Mouse (Mus musculus): ENCODE results near the gene Dnajc27. TPM values are rescaled to one million over a fixed set of nuclear protein-coding genes. Genes with fewer than 3 reads are reported as not detected.
A peak's percentile ranks its signal among the peaks of the same experiment; 100 is the strongest.

Dnajc27 gene
- polyA plus RNA-seq, 1 experiment from 2014 or later = 6.4 TPM

DNA sequence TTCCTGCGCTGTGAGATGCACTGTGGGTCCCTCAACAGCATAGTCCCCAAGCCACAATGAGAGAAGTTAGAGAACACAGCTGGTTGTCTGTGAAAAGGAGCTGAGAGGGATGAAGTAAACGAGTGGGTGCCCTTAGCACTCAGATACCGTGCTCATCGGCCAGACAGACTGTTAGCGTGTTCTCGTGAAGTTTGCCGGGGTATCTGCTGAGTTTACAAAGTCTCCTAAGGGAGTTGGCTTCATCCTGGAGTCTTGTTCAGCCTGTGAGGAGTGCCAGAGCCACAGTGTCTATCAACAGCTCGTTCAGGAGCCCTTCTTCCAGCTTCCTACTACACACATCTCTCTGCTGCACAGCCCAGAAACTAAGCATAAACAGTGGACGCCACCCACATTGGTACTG, 33.7 kb downstream of the Dnajc27 start:
- WGBS = 55% methylated on average over 9 of the region's 9 CpGs
- H3K4me2 ChIP-seq = no peak overlapping the region
- H3K27ac ChIP-seq = peak overlapping the region; percentile 53
- no peak overlapping the region for H3K9ac ChIP-seq
- H3K4me3 ChIP-seq = no peak overlapping the region
- no peaks in the 10 kb centered on the region for H3K27me3 ChIP-seq
- ATAC-seq (ENCODE audit: borderline replicate concordance, extremely low read depth, low FRiP score, low TSS enrichment) = peak; percentile 64; the same call in 1 of the 2 replicates
- H3K36me3 ChIP-seq = peaks cover 4% of the 10 kb centered on the region; the same call in 1 of the 2 replicates
- H3K9me3 ChIP-seq = no peaks in the 10 kb centered on the region
- no peaks in the 10 kb centered on the region; the same call in 1 of the 2 replicates for H3K4me1 ChIP-seq

DNA sequence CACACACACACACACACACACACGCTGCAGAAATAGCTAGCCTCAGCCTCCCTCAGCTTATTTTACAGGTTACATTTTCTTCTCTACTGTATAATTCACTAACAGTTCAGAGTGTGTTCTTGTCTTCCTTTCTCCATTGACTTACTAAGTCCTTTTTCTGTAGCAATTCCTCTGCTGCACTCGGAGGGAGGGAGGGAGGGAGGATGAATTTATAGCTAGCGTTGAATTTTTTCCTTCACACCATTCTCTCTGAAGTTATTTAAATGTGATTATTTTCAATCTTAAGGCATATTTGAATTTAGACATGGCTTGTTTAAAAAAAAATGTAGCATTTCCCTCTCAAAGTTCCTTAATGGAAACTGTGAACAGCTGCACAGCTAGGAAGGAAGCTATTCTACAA, 34.8 kb downstream of the Dnajc27 start:
- Histone ChIP-seq H3K4me2 (no peak overlapping the region), H3K9me3 (no peaks in the 10 kb centered on the region), H3K4me1 (no peaks in the 10 kb centered on the region; the same call in 1 of the 2 replicates), H3K27me3 (no peaks in the 10 kb centered on the region), H3K27ac (no peak overlapping the region), H3K9ac (no peak overlapping the region), H3K36me3 (peaks cover 4% of the 10 kb centered on the region; the same call in 1 of the 2 replicates), H3K4me3 (no peak overlapping the region)
- ATAC-seq (ENCODE audit: borderline replicate concordance, extremely low read depth, low FRiP score, low TSS enrichment) = no peak
- WGBS = 84% methylated on average over 3 of the region's 3 CpGs

DNA sequence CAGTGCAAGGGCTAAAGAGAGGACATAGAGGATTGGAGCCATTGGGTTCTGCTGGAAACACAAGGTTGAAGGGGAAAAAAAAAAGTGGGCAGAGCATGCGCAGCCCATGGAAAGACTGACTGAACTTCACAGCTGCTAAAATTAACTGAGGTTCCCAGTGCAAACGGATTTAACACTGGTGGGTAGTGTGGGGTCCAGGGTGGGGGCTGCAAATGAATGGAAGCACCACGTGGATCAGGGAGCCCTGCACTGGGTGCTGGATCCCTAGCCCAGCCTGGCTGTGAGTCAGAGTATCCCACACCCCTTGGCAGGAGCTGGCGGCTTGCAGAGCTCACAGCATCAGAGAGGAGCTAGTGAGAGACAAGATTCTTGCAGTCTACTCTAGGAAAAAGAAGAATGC, 35.2 kb downstream of the Dnajc27 start:
- Histone ChIP-seq H3K4me3 (no peak overlapping the region), H3K36me3 (peaks cover 4% of the 10 kb centered on the region; the same call in 1 of the 2 replicates), H3K4me1 (no peaks in the 10 kb centered on the region; the same call in 1 of the 2 replicates), H3K4me2 (no peak overlapping the region), H3K27me3 (no peaks in the 10 kb centered on the region), H3K9me3 (no peaks in the 10 kb centered on the region), H3K27ac (no peak overlapping the region), H3K9ac (no peak overlapping the region)
- 67% methylated on average over 4 of the region's 4 CpGs for WGBS
- no peak for ATAC-seq (ENCODE audit: borderline replicate concordance, extremely low read depth, low FRiP score, low TSS enrichment)

DNA sequence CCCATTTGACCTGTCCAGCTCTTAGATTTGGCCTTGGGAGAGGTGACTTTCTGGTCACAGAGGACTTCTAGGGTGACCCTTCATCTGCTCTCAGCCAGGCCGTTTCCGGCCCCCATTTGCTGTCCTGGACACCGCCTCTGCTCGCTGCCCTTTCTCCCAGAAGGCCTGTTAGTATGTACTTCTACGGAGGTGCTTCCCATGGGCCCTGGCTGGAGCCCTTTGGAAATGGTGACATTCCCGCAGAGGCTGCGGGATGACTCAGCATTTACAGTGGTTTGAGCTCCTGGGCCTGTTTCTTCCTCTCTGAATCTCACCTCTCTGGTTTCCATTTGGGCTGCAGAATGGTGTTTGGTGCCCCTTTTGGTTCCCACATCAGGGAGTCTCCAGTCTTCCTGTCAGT, 45.0 kb downstream of the Dnajc27 start:
- Histone ChIP-seq H3K4me1 (no peaks in the 10 kb centered on the region), H3K9me3 (no peaks in the 10 kb centered on the region), H3K27ac (no peak overlapping the region), H3K9ac (no peak overlapping the region), H3K27me3 (no peaks in the 10 kb centered on the region; the same call in 1 of the 2 replicates), H3K4me2 (no peak overlapping the region), H3K4me3 (no peak overlapping the region), H3K36me3 (no peaks in the 10 kb centered on the region)
- no peak for ATAC-seq (ENCODE audit: borderline replicate concordance, extremely low read depth, low FRiP score, low TSS enrichment)
- 68% methylated on average over 7 of the region's 7 CpGs for WGBS

DNA sequence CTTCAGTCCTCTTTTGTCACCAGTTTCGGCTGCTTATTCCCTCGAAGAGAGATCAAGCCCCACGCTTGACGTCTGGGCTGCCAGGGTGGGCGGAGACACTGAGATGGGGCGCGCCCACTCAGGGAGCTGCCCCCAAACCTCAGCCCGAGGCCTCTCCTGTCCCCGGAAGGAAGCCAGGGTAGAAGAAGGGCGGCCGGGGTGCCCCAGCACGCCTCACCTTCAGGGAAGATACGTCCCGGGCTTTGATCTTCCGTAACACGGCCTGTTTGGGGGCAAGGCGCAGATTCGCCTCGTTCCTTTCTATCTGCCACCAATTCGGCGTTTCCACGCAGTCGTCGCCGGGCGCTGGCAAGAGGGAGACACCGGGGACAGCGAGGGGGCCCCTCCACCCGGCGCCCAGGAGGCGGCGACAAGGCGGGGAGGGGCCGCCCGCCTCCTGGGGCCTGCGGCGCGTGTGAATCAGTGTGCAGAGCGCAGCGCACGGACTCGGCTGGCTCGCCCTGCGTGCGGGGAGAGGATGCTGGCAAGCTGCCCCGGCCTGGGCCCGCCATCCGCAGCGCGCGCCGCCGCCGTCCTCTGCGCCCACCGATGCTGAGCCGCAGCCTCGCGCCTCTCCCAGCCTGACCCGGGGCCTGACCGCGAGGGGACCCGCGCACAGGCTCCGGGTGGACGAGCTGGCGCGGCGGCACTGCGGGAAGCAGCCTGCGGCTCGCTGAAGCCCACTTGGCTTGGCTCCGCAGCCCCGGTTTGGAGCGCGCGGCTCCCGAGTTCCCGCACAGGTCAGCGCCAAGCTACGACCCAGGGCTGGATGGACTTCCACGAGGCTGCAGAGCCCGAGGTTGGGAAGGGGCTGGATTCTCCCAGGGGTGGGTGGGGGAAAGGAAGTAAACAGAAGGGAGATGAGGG, 50.8 kb downstream of the Dnajc27 start, which contains the start of gene Adcy3:
Gene Adcy3 (plus strand): TSS at position 163 of the 906 bp plus-strand sequence.
- Histone ChIP-seq H3K9ac (peak within 1 kb of the TSS; percentile 54), H3K27me3 (no peaks in the 10 kb centered on the region; the same call in 1 of the 2 replicates), H3K9me3 (no peaks in the 10 kb centered on the region), H3K4me3 (peak within 1 kb of the TSS; percentile 55), H3K4me1 (peaks cover 19% of the 10 kb centered on the region), H3K36me3 (no peaks in the 10 kb centered on the region), H3K4me2 (peak within 1 kb of the TSS; percentile 87), H3K27ac (peak within 1 kb of the TSS; percentile 49)
- peak; percentile 90 for ATAC-seq (ENCODE audit: borderline replicate concordance, extremely low read depth, low FRiP score, low TSS enrichment)
- WGBS = under 1% methylated on average over 81 of the region's 83 CpGs

DNA sequence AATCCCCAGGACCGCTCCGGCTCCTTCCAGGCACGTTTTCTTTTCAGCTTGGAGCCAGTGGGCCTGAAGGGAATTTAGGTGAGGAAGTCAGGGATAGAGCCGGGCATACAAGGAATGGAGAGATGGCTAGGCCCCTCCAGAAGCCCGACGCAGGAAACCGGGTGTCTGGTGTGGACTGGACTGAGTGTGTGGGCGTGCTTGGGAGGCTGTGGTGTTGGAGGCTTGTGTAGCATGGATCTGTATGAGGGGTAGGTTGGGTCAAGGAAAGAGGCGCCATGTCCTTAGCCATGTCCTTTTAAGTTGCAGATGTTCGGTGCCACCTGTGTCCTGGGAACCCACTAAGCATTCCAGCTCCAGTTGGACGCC, 51.4 kb downstream of the Dnajc27 start:
- peak; percentile 8; the same call in 1 of the 2 replicates for ATAC-seq (ENCODE audit: borderline replicate concordance, extremely low read depth, low FRiP score, low TSS enrichment)
- WGBS = 18% methylated on average over 11 of the region's 11 CpGs
- peak overlapping the region; percentile 87 for H3K4me2 ChIP-seq

DNA sequence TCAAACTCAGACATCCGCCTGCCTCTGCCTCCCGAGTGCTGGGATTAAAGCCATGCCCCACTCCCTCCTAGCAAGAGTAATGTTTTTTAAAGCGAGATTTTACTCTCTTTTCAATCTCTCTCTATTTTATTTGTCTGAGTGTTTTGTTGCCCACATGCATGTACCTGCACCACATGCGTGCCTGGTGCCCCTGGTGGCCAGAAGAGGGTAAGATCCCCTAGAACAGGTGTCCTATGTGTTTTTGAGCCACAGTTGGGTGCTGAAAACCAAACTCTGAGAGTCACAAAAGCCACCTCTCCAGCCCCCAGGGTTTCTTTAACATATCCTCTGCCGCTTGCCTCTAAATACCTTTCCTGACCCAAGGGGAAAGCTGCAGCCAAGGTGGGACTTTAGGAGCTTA, 60.8 kb downstream of the Dnajc27 start:
- H3K4me3 ChIP-seq = no peak overlapping the region
- H3K27me3 ChIP-seq = no peaks in the 10 kb centered on the region
- no peak overlapping the region for H3K27ac ChIP-seq
- H3K4me1 ChIP-seq = 0 out of 2 replicates have a peak, but pooled peaks cover 4% of the 10 kb centered on the region
- H3K9ac ChIP-seq = no peak overlapping the region
- no peak for ATAC-seq (ENCODE audit: borderline replicate concordance, extremely low read depth, low FRiP score, low TSS enrichment)
- H3K36me3 ChIP-seq = no peaks in the 10 kb centered on the region
- H3K4me2 ChIP-seq = no peak overlapping the region
- H3K9me3 ChIP-seq = no peaks in the 10 kb centered on the region
- 86% methylated on average over 5 of the region's 5 CpGs for WGBS

More for the DNA sequence above, 51.4 kb downstream of the Dnajc27 start:
- H3K36me3 ChIP-seq = no peaks in the 10 kb centered on the region
- H3K9me3 ChIP-seq = no peaks in the 10 kb centered on the region
- peak overlapping the region; percentile 49 for H3K27ac ChIP-seq
- peak overlapping the region; percentile 55 for H3K4me3 ChIP-seq
- H3K27me3 ChIP-seq = no peaks in the 10 kb centered on the region; the same call in 1 of the 2 replicates
- H3K4me1 ChIP-seq = peaks cover 19% of the 10 kb centered on the region
- H3K9ac ChIP-seq = peak overlapping the region; percentile 54

DNA sequence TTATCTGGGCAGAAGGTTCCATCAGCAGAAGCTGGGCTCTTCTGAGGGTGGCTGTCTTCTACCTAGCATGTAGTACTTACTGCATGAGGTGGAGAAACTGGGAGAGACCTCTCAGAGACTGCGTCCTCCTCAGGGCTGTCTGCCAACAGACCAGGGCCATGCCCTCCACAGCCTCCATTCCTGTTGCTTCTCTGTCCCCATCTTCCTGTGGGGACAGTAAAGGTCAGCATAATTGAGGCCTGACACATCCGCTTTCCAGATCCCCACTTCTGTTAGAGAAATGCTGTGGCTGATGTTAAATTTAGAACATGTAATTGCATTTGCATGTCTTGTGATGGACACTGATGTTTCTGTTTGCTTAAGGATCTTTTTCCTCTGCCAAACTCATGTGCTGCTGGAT, 68.6 kb downstream of the Dnajc27 start:
- Histone ChIP-seq H3K27ac (no peak overlapping the region), H3K9me3 (no peaks in the 10 kb centered on the region), H3K27me3 (no peaks in the 10 kb centered on the region), H3K4me2 (no peak overlapping the region), H3K4me1 (no peaks in the 10 kb centered on the region), H3K36me3 (no peaks in the 10 kb centered on the region), H3K4me3 (no peak overlapping the region), H3K9ac (no peak overlapping the region)
- no peak for ATAC-seq (ENCODE audit: borderline replicate concordance, extremely low read depth, low FRiP score, low TSS enrichment)
- WGBS = 78% methylated on average over 2 of the region's 2 CpGs

DNA sequence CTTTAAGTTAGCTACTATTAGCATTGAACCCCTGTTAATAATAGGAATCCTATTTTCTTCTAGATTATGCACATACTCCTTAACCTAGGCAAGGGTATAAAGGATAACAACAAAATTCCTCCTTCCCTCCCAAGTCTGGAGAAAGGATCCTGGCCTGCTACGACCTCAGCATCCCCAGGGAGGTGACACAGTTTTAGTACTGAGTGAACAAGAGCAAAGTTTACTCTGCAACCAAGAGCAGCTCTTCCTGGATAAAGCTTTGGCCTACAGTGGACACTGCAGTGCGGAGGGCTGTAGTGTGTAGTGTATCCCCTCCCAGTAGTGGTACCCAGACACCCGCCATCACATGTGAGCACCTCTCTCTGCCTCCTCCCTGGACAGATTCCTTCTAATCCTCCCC, 69.6 kb downstream of the Dnajc27 start:
- Histone ChIP-seq H3K27me3 (no peaks in the 10 kb centered on the region), H3K36me3 (no peaks in the 10 kb centered on the region), H3K4me2 (no peak overlapping the region), H3K4me3 (no peak overlapping the region), H3K27ac (no peak overlapping the region), H3K9me3 (no peaks in the 10 kb centered on the region), H3K9ac (no peak overlapping the region), H3K4me1 (no peaks in the 10 kb centered on the region)
- no peak for ATAC-seq (ENCODE audit: borderline replicate concordance, extremely low read depth, low FRiP score, low TSS enrichment)
- 78% methylated on average over 3 of the region's 3 CpGs for WGBS

DNA sequence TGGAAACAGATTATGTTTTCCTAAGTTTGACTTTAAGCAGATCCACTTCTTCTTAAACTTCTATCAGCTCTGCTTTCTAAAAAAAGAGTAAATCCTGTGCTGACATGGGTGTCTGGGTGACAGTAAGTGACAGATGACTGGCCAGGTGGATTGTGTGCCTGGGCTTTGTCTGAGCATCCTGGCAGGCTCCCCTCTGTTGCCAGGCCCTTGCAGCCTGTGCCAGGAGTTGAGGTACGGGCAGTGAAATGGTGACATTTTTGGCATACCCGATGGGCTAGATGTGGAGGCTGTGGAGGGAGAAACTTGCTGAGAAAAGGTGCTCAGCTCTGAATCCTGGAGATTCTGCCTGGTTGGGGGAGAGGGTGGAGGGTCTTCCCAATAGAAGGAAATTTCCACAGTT, 75.1 kb downstream of the Dnajc27 start:
- H3K27me3 ChIP-seq = no peaks in the 10 kb centered on the region
- H3K9ac ChIP-seq = no peak overlapping the region
- H3K4me1 ChIP-seq = peaks cover 6% of the 10 kb centered on the region; the same call in 1 of the 2 replicates
- ATAC-seq (ENCODE audit: borderline replicate concordance, extremely low read depth, low FRiP score, low TSS enrichment) = no peak
- no peaks in the 10 kb centered on the region for H3K36me3 ChIP-seq
- H3K9me3 ChIP-seq = no peaks in the 10 kb centered on the region
- H3K4me2 ChIP-seq = no peak overlapping the region
- no peak overlapping the region for H3K27ac ChIP-seq
- H3K4me3 ChIP-seq = no peak overlapping the region
- 69% methylated on average over 2 of the region's 2 CpGs for WGBS

DNA sequence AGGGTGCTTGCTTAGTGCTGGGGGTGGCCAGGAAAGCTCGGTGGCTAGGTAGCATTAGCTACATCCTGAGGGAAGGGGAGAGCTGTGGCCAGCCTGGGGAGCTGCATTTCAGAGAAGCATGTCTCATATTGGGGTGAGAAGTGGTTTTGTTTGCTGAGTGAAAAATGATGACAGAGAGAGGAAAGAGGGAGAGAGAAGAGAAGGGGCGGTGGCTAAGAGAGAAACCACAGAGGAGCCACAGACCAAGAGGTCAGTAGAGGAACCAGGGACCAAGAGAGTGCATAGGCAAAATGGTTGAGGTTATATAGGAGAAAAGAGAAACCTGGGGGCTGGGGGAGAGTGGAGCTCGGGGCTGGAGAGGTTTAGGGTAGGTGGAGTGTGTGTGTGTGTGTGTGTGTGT, 75.8 kb downstream of the Dnajc27 start:
- Histone ChIP-seq H3K9ac (no peak overlapping the region), H3K9me3 (no peaks in the 10 kb centered on the region), H3K36me3 (no peaks in the 10 kb centered on the region), H3K4me2 (no peak overlapping the region), H3K4me1 (peaks cover 6% of the 10 kb centered on the region; the same call in 1 of the 2 replicates), H3K4me3 (no peak overlapping the region), H3K27me3 (no peaks in the 10 kb centered on the region), H3K27ac (no peak overlapping the region)
- ATAC-seq (ENCODE audit: borderline replicate concordance, extremely low read depth, low FRiP score, low TSS enrichment) = no peak
- WGBS = 77% methylated on average over 3 of the region's 3 CpGs

All from lung, embryonic 15.5 days (tissue).